ENCODE assay signal across 10 mouse cellular contexts in the genomic region with DNA sequence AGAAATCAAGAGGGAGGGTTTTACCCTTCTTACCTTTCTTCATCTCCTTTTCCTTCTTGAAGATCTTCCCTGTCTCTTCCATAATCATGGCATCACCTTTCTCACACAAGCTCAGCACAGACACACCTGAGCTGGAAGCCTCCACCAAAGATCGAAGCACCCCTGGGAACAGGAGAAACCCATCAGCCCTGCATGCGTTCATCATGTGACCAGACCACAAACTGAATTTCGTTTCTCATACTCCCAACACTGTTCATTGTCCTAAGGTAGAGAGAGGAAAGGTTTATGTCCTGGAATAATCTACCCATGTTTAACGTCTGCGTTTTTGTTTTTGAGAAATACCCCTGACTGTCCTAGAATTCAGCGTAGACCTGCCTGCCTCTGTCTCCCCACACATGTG. TPM values are rescaled to one million over a fixed set of nuclear protein-coding genes. Genes with fewer than 3 reads are reported as not detected.
A peak's percentile ranks its signal among the peaks of the same experiment; 100 is the strongest.
DNase-seq lines count a peak whose midpoint lies in the region; ATAC-seq and TF ChIP-seq lines count a peak whose summit lies in the region.
"Had no signal": no experiment of that assay in that cellular context is flagged by ENCODE, and none has a peak within 500 bp of the region (broad histone marks: within the 10 kb centered on the region; RNA-seq: fewer than 3 reads in every experiment).

No protein-coding gene starts in this region.

- peaks cover 42% of the 10 kb centered on the region for H3K4me1 ChIP-seq in erythroblast, embryonic 14.5 days (ENCODE audit: control insufficient read depth)
- peaks cover 23% of the 10 kb centered on the region for H3K4me1 ChIP-seq in kidney, embryonic 15.5 days
- peaks cover 2% of the 10 kb centered on the region; the same call in 1 of the 2 replicates for H3K4me1 ChIP-seq in kidney, adult 2 months (ENCODE audit: control insufficient read depth, insufficient read depth, low read length)
- no peaks in the 10 kb centered on the region for H3K4me1 ChIP-seq in embryonic fibroblast, embryonic 13.5 days (ENCODE audit: control insufficient read depth, insufficient read depth, low read length)
- peaks cover 23% of the 10 kb centered on the region for H3K4me1 ChIP-seq in midbrain, embryonic 15.5 days

- no peak for TF ChIP-seq CTCF in kidney, adult 2 months (conservative IDR thresholded peaks at IDR 0.05; ENCODE audit: insufficient read depth, insufficient read length, low read depth, low read length)
- TF ChIP-seq CTCF in embryonic fibroblast, embryonic 13.5 days (IDR thresholded peaks at IDR 0.05; ENCODE audit: borderline replicate concordance, insufficient read depth, low read length) = no peak

- 91% methylated on average over 6 of the region's 6 CpGs for WGBS in kidney, embryonic 15.5 days
- 80% methylated on average over 6 of the region's 6 CpGs for WGBS in kidney, adult 2 months
- WGBS in midbrain, embryonic 15.5 days = 95% methylated on average over 6 of the region's 6 CpGs

- DNase-seq in kidney, adult 2 months = no peak
- DNase-seq in right cerebral cortex, adult 2 months (ENCODE audit: low spot score in 2 of 2) = no peak
- DNase-seq: kidney, postnatal 36 days had no signal

- no peak overlapping the region for H3K27ac ChIP-seq in kidney, embryonic 15.5 days
- no peak overlapping the region for H3K27ac ChIP-seq in kidney, adult 2 months (ENCODE audit: insufficient read depth, low read depth, low read length)
- H3K27ac ChIP-seq in embryonic fibroblast, embryonic 13.5 days (ENCODE audit: insufficient read depth, low read length) = no peak overlapping the region
- no peak overlapping the region for H3K27ac ChIP-seq in midbrain, embryonic 15.5 days

- TF ChIP-seq POLR2A in kidney, adult 2 months (IDR thresholded peaks at IDR 0.05; ENCODE audit: low read depth, low read length) = no peak
- TF ChIP-seq POLR2A in embryonic fibroblast, embryonic 13.5 days (IDR thresholded peaks at IDR 0.05; ENCODE audit: low read depth, low read length) = no peak

- peak overlapping the region; percentile 87 for H3K4me3 ChIP-seq in erythroblast, embryonic 14.5 days (replicated peaks)
- H3K4me3 ChIP-seq in kidney, embryonic 15.5 days (replicated peaks) = peak overlapping the region; percentile 14; the same call in 1 of the 2 replicates
- H3K4me3 ChIP-seq in kidney, adult 2 months (ENCODE audit: insufficient read depth, low read depth, low read length) = no peak overlapping the region
- peak overlapping the region; percentile 21 for H3K4me3 ChIP-seq in embryonic fibroblast, embryonic 13.5 days (ENCODE audit: insufficient read depth, low read length)
- H3K4me3 ChIP-seq in midbrain, embryonic 15.5 days = no peak overlapping the region

- no peak for ATAC-seq in erythroblast, adult 5-6 weeks (replicated peaks; ENCODE audit: low FRiP score, poor library complexity, severe bottlenecking)
- no peak for ATAC-seq in kidney, embryonic 15.5 days (replicated peaks; ENCODE audit: low FRiP score)
- no peak for ATAC-seq in midbrain, embryonic 15.5 days (replicated peaks)
- no peak for ATAC-seq in megakaryocyte-erythroid progenitor cell, adult 5-6 weeks (replicated peaks; ENCODE audit: low FRiP score, low TSS enrichment, poor library complexity, severe bottlenecking)
- ATAC-seq: lung, postnatal 0 days had no signal

- H3K4me2 ChIP-seq in kidney, embryonic 15.5 days = peak overlapping the region; percentile 85
- no peak overlapping the region for H3K4me2 ChIP-seq in midbrain, embryonic 15.5 days

- peak overlapping the region; percentile 21 for H3K9ac ChIP-seq in kidney, embryonic 15.5 days
- peak overlapping the region; percentile 29; the same call in 1 of the 2 replicates for H3K9ac ChIP-seq in midbrain, embryonic 15.5 days

- no peaks in the 10 kb centered on the region for H3K27me3 ChIP-seq in erythroblast, embryonic 14.5 days (ENCODE audit: control insufficient read depth)
- H3K27me3 ChIP-seq in kidney, embryonic 15.5 days = no peaks in the 10 kb centered on the region
- H3K27me3 ChIP-seq in kidney, adult 2 months (replicated peaks; ENCODE audit: control insufficient read depth, insufficient read depth, low read length) = no peaks in the 10 kb centered on the region
- H3K27me3 ChIP-seq in midbrain, embryonic 15.5 days (replicated peaks) = no peaks in the 10 kb centered on the region

- H3K36me3 ChIP-seq in erythroblast, embryonic 14.5 days (ENCODE audit: control insufficient read depth) = peaks cover 57% of the 10 kb centered on the region
- H3K36me3 ChIP-seq in kidney, embryonic 15.5 days = peaks cover 54% of the 10 kb centered on the region
- H3K36me3 ChIP-seq in kidney, adult 2 months (ENCODE audit: control insufficient read depth, insufficient read depth, low read length) = peaks cover 1% of the 10 kb centered on the region; the same call in 1 of the 2 replicates
- peaks cover 31% of the 10 kb centered on the region for H3K36me3 ChIP-seq in midbrain, embryonic 15.5 days (replicated peaks)

- H3K9me3 ChIP-seq in erythroblast, embryonic 14.5 days (ENCODE audit: control insufficient read depth, low read length) = no peaks in the 10 kb centered on the region
- no peaks in the 10 kb centered on the region for H3K9me3 ChIP-seq in kidney, embryonic 15.5 days (replicated peaks)
- no peaks in the 10 kb centered on the region for H3K9me3 ChIP-seq in midbrain, embryonic 15.5 days

RNA-seq across cellular contexts. Expression of a gene that starts 2.2 kb away (rescaled TPM):
- polyA plus RNA-seq in erythroblast, embryonic 14.5 days (2012) = 39.3 and 42.3 TPM in 2 replicates
- 71.3 and 75.2 TPM in 2 replicates for total RNA-seq in erythroblast, adult 5-6 weeks (2015; ENCODE audit: low replicate concordance)
- total RNA-seq in erythroblast, adult 5-6 weeks (2017; ENCODE audit: low replicate concordance) = 42.9 and 67.5 TPM in 2 replicates
- polyA plus RNA-seq in kidney, embryonic 15.5 days (2015; fragmentation: Nextera tagmentation; extraction: Ambion mirVana) = 205 and 207 TPM in 2 replicates
- polyA plus RNA-seq in kidney, adult 2 months (2012; rRNA removed) = 18.5 and 25.1 TPM in 2 replicates
- polyA plus RNA-seq in embryonic fibroblast, embryonic 13.5 days (2011; ENCODE audit: insufficient read length, low read depth, missing spikeins) = 146 and 152 TPM in 2 replicates
- 125 and 128 TPM in 2 replicates for polyA plus RNA-seq in midbrain, embryonic 15.5 days (2015; fragmentation: Nextera tagmentation; extraction: Ambion mirVana)
- total RNA-seq in megakaryocyte-erythroid progenitor cell, adult 5-6 weeks (2014; fragmentation: Nextera tagmentation) = 419 and 446 TPM in 2 replicates
- 426 and 489 TPM in 2 replicates for total RNA-seq in megakaryocyte-erythroid progenitor cell, adult 5-6 weeks (2017)

RNA-seq across cellular contexts. Expression of a gene that starts 14.4 kb away (rescaled TPM):
- 2,301 and 2,563 TPM in 2 replicates for polyA plus RNA-seq in erythroblast, embryonic 14.5 days (2012)
- 936 and 1,095 TPM in 2 replicates for total RNA-seq in erythroblast, adult 5-6 weeks (2015; ENCODE audit: low replicate concordance)
- total RNA-seq in erythroblast, adult 5-6 weeks (2017; ENCODE audit: low replicate concordance) = 729 and 801 TPM in 2 replicates
- 4,214 and 4,446 TPM in 2 replicates for polyA plus RNA-seq in kidney, embryonic 15.5 days (2015; fragmentation: Nextera tagmentation; extraction: Ambion mirVana)
- polyA plus RNA-seq in kidney, adult 2 months (2012; rRNA removed) = 1,799 and 2,275 TPM in 2 replicates
- 2,862 and 3,188 TPM in 2 replicates for polyA plus RNA-seq in embryonic fibroblast, embryonic 13.5 days (2011; ENCODE audit: insufficient read length, low read depth, missing spikeins)
- 2,126 and 2,161 TPM in 2 replicates for polyA plus RNA-seq in midbrain, embryonic 15.5 days (2015; fragmentation: Nextera tagmentation; extraction: Ambion mirVana)
- 7,210 and 7,602 TPM in 2 replicates for total RNA-seq in megakaryocyte-erythroid progenitor cell, adult 5-6 weeks (2014; fragmentation: Nextera tagmentation)
- 3,211 and 3,934 TPM in 2 replicates for total RNA-seq in megakaryocyte-erythroid progenitor cell, adult 5-6 weeks (2017)

RNA-seq across cellular contexts. Expression of a gene that starts 16.0 kb away (rescaled TPM):
- 1.6 and 1.9 TPM in 2 replicates for polyA plus RNA-seq in erythroblast, embryonic 14.5 days (2012)
- total RNA-seq in erythroblast, adult 5-6 weeks (2015; ENCODE audit: low replicate concordance) = 0.19 and 0.63 TPM in 2 replicates
- total RNA-seq in erythroblast, adult 5-6 weeks (2017; ENCODE audit: low replicate concordance) = 2.8 and 3.2 TPM in 2 replicates
- polyA plus RNA-seq in kidney, embryonic 15.5 days (2015; fragmentation: Nextera tagmentation; extraction: Ambion mirVana) = 16.2 and 17.7 TPM in 2 replicates
- 10.0 and 11.3 TPM in 2 replicates for polyA plus RNA-seq in kidney, adult 2 months (2012; rRNA removed)
- polyA plus RNA-seq in embryonic fibroblast, embryonic 13.5 days (2011; ENCODE audit: insufficient read length, low read depth, missing spikeins) = 4.7 and 6.0 TPM in 2 replicates
- polyA plus RNA-seq in midbrain, embryonic 15.5 days (2015; fragmentation: Nextera tagmentation; extraction: Ambion mirVana) = 20.8 and 22.7 TPM in 2 replicates
- 5.6 and 6.7 TPM in 2 replicates for total RNA-seq in megakaryocyte-erythroid progenitor cell, adult 5-6 weeks (2014; fragmentation: Nextera tagmentation)
- 8.3 and 10.2 TPM in 2 replicates for total RNA-seq in megakaryocyte-erythroid progenitor cell, adult 5-6 weeks (2017)

RNA-seq across cellular contexts. Expression of a gene that starts 25.9 kb away (rescaled TPM):
- polyA plus RNA-seq in erythroblast, embryonic 14.5 days (2012) = 0.01 TPM in 1 of 2 replicates, not detected in the other
- total RNA-seq in erythroblast, adult 5-6 weeks (2015; ENCODE audit: low replicate concordance) = 0.63 TPM in 1 of 2 replicates, not detected in the other
- 0.09 TPM in 1 of 2 replicates, not detected in the other for total RNA-seq in erythroblast, adult 5-6 weeks (2017; ENCODE audit: low replicate concordance)
- 9.7 and 10.7 TPM in 2 replicates for polyA plus RNA-seq in kidney, embryonic 15.5 days (2015; fragmentation: Nextera tagmentation; extraction: Ambion mirVana)
- polyA plus RNA-seq in kidney, adult 2 months (2012; rRNA removed) = 26.9 and 30.2 TPM in 2 replicates
- polyA plus RNA-seq in embryonic fibroblast, embryonic 13.5 days (2011; ENCODE audit: insufficient read length, low read depth, missing spikeins) = 0.13 and 0.70 TPM in 2 replicates
- polyA plus RNA-seq in midbrain, embryonic 15.5 days (2015; fragmentation: Nextera tagmentation; extraction: Ambion mirVana) = 0.42 and 0.56 TPM in 2 replicates
- 1.9 and 3.2 TPM in 2 replicates for total RNA-seq in megakaryocyte-erythroid progenitor cell, adult 5-6 weeks (2014; fragmentation: Nextera tagmentation)
- total RNA-seq in megakaryocyte-erythroid progenitor cell, adult 5-6 weeks (2017) = 0.09 and 1.2 TPM in 2 replicates

RNA-seq across cellular contexts. Expression of a gene that starts 37.9 kb away (rescaled TPM):
- polyA plus RNA-seq in erythroblast, embryonic 14.5 days (2012) = 2.7 and 2.9 TPM in 2 replicates
- total RNA-seq in erythroblast, adult 5-6 weeks (2015; ENCODE audit: low replicate concordance) = 15.2 and 16.9 TPM in 2 replicates
- 24.8 and 27.9 TPM in 2 replicates for total RNA-seq in erythroblast, adult 5-6 weeks (2017; ENCODE audit: low replicate concordance)
- 19.4 and 22.8 TPM in 2 replicates for polyA plus RNA-seq in kidney, embryonic 15.5 days (2015; fragmentation: Nextera tagmentation; extraction: Ambion mirVana)
- 24.5 and 25.5 TPM in 2 replicates for polyA plus RNA-seq in kidney, adult 2 months (2012; rRNA removed)
- polyA plus RNA-seq in embryonic fibroblast, embryonic 13.5 days (2011; ENCODE audit: insufficient read length, low read depth, missing spikeins) = 75.2 and 83.3 TPM in 2 replicates
- polyA plus RNA-seq in midbrain, embryonic 15.5 days (2015; fragmentation: Nextera tagmentation; extraction: Ambion mirVana) = 10.5 and 11.1 TPM in 2 replicates
- 49.7 and 53.8 TPM in 2 replicates for total RNA-seq in megakaryocyte-erythroid progenitor cell, adult 5-6 weeks (2014; fragmentation: Nextera tagmentation)
- 59.2 and 66.2 TPM in 2 replicates for total RNA-seq in megakaryocyte-erythroid progenitor cell, adult 5-6 weeks (2017)

Comparison
In these comparisons a context has a peak if more than half of its experiments do, and no peak if none do; other contexts are left out.
1. H3K4me3 ChIP-seq: peak in erythroblast, embryonic 14.5 days (single experiment), kidney, embryonic 15.5 days (single experiment) and embryonic fibroblast, embryonic 13.5 days (single experiment); none in kidney, adult 2 months (single experiment) and midbrain, embryonic 15.5 days (single experiment).